Mouse (Mus musculus) erythroblast, embryonic 14.5 days (primary cell): ENCODE data around the gene Hap1. TPM values are rescaled to one million over a fixed set of nuclear protein-coding genes. Genes with fewer than 3 reads are reported as not detected.
"Not testable (repeated sequence)": the region's sequence is repeated elsewhere in the genome, so short reads cannot be mapped to it uniquely, and the experiment has no call there.

ENCODE experiments used
- H3K27me3 ChIP-seq: 2 replicates; pipeline ENCODE4 v1.6.1; 2012; ENCODE audit warnings: inconsistent platforms; ENCODE audit not compliant: control insufficient read depth
- H3K36me3 ChIP-seq: 2 replicates; pipeline ENCODE4 v1.6.1; 2012; ENCODE audit warnings: mild to moderate bottlenecking, inconsistent platforms; ENCODE audit not compliant: control insufficient read depth
- H3K4me1 ChIP-seq: 2 replicates; pipeline ENCODE4 v1.6.1; 2012; ENCODE audit warnings: inconsistent platforms; ENCODE audit not compliant: control insufficient read depth
- H3K4me3 ChIP-seq: replicated peaks from 2 replicates; pipeline ENCODE3; 2012; ENCODE audit warnings: moderate library complexity, mild to moderate bottlenecking, inconsistent platforms
- H3K9me3 ChIP-seq: 2 replicates; pipeline ENCODE4 v1.6.1; 2012; ENCODE audit warnings: low read length, inconsistent platforms, mixed read lengths; ENCODE audit not compliant: control insufficient read depth
- GATA1 ChIP-seq: IDR thresholded peaks from 2 replicates; pipeline ENCODE4 v1.6.1; 2012; ENCODE audit warnings: low read length, inconsistent platforms, mixed read lengths
- TAL1 ChIP-seq: IDR thresholded peaks from 3 replicates; pipeline ENCODE4 v1.6.1; 2012; ENCODE audit warnings: low read length, inconsistent platforms, mixed read lengths
- polyA plus RNA-seq: library from polyadenylated mRNA; stranded (reverse); fragments of >175 nt; gene quantifications from 2 replicates; pipeline ENCODE4 v1.2.3, GENCODE M21; 2012

The Hap1 gene
- polyA plus RNA-seq, 1 experiment, result 0.03 TPM

DNA sequence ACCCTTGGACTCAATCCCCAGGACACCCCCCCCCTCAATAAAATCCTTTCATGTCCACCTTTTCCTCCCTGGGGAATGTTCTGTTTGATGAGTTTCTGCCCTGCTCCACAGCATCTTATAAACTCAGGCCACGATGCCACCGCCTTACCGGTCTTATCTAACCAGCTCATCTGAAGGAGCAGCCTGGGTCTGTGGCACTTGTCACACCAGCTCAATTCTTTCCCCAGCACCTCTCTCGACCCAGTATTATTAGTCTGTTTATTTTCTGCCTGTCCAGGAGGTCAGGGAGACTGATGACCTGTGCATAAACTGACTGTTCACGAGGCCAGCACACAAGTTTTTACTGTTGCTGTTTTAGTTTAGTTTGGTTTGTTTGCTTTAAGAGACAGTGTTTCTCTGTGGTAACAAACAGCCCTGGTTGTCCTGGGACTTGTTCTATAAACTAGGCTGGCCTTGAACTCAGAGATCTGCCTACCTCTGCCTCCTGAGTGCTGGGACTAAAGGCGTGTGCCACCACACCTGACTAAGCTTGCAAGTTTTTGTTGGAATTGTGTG lies 38.0 kb downstream of the Hap1 start:
- no peaks in the 10 kb centered on the region for H3K9me3 ChIP-seq
- no peak for TF ChIP-seq TAL1
- TF ChIP-seq GATA1, result peak; percentile 100
- H3K4me3 ChIP-seq, result peak overlapping the region; percentile 89
- no peaks in the 10 kb centered on the region for H3K27me3 ChIP-seq
- peaks cover 27% of the 10 kb centered on the region for H3K36me3 ChIP-seq
- H3K4me1 ChIP-seq, result peaks cover 53% of the 10 kb centered on the region

DNA sequence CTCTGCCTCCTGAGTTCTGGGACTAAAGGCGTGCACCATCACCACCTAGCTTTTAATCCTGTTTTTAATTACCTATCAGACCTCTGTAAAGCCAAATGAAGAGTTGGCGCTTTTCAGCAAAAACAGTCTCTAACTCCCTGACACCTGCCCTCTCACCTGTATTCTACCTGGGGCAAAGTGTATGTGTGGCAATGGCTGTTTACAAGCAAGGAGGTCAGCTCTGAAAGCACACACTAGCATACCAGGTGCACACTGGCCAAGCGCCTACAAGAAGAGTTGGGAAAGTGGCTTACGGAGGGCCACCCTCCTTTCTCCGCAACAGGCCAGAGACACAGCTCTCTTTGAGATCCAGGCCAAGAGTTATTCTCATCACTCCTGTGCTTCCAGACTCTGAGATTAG lies 40.5 kb downstream of the Hap1 start:
- H3K9me3 ChIP-seq, result no peaks in the 10 kb centered on the region
- peaks cover 6% of the 10 kb centered on the region for H3K27me3 ChIP-seq
- TF ChIP-seq GATA1, result no peak
- no peak for TF ChIP-seq TAL1
- H3K36me3 ChIP-seq, result peaks cover 2% of the 10 kb centered on the region
- peaks cover 36% of the 10 kb centered on the region for H3K4me1 ChIP-seq
- H3K4me3 ChIP-seq, result no peak overlapping the region

DNA sequence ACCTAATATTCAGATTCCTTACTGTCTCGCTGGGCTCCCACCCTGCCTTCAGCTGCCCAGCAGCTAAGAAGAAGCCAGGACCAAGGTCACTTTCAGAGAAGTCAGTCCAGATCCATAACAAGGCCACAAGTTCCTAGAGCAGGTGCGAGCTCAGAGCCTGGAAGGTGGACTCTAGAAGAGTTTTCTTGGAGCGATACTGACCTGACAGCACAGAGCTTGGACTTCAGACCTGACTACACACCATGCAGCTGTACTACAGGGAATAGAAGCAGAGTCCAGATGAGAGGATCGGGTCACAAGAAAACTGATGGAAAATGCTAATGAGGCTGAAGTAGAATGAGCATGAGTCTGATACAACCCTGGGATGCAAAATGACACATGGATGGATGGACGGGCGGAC lies 42.5 kb downstream of the Hap1 start:
- no peak for TF ChIP-seq GATA1
- no peak for TF ChIP-seq TAL1
- no peaks in the 10 kb centered on the region for H3K9me3 ChIP-seq

DNA sequence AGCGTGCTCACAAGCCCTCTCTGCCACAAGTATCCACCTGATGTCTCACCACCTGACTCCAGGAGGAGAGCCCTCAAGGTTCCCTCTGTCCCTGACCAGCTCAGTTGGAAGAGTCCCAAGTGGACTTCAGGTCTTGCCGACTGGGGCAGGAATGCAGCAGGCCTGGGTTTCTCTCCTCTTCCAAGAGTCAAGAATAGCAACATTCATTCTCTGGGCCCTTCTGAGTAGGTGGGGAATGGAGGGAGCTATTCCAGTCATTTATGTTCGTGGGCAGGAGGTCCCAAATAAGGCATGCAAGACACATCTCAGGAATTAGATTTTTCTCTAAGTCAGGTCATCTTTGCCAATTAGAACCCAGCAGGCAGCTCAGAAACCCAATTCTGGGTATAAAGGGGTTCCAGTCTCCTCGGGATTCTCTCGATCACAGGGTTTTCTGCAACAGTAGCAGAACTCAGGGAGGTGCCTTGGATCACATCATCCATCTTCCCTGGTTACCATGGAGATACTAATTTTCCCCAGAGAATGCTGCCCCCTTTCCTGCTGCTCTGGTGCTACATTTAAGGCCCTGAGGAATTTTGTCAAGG lies 43.7 kb downstream of the Hap1 start:
- H3K4me1 ChIP-seq, result peaks cover 13% of the 10 kb centered on the region
- H3K9me3 ChIP-seq, result no peaks in the 10 kb centered on the region
- H3K4me3 ChIP-seq, result no peak overlapping the region
- H3K36me3 ChIP-seq, result no peaks in the 10 kb centered on the region
- no peak for TF ChIP-seq TAL1
- H3K27me3 ChIP-seq, result peaks cover 6% of the 10 kb centered on the region

More for the DNA sequence above, 42.5 kb downstream of the Hap1 start:
- no peak overlapping the region for H3K4me3 ChIP-seq
- no peaks in the 10 kb centered on the region for H3K36me3 ChIP-seq
- H3K27me3 ChIP-seq, result peaks cover 6% of the 10 kb centered on the region
- peaks cover 25% of the 10 kb centered on the region for H3K4me1 ChIP-seq

DNA sequence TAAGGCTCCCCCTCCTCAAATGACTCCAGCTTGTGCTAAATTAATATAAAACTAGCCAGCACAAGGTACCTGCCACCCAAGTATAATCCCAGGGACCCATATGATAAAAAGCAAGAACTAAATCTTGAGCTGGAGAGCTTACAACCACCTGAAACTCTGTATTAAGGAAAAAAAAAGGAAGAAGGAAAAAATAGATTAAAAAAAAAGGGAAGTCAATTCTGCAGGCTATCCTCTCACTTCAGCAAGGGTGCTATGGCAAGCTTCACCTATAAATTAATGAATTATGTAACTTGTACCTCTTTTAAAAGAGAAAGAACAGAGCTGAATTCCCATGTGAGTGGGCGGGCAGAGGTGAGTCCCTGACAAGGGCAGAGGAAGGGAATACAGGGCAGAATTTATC lies 44.3 kb downstream of the Hap1 start:
- no peaks in the 10 kb centered on the region for H3K36me3 ChIP-seq
- H3K4me1 ChIP-seq, result peaks cover 8% of the 10 kb centered on the region
- H3K27me3 ChIP-seq, result peaks cover 6% of the 10 kb centered on the region
- H3K9me3 ChIP-seq, result no peaks in the 10 kb centered on the region
- TF ChIP-seq TAL1 (no peak), GATA1 (no peak)
- no peak overlapping the region for H3K4me3 ChIP-seq

DNA sequence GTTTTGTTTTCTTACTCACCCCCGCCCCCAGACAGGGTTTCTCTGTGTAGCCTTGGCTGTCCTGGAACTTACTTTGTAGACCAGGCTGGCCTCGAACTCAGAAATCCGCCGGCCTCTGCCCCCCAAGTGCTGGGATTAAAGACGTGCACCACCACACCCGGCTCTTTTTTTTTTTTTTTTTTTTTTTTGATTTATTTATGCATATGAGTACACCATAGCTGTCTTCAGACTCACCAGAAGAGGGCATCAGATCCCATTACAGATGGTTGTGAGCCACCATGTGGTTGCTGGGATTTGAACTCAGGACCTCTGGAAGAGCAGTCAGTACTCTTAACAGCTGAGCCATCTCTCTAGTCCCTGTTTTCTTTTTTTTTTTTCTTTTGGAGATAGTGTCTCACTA lies 47.3 kb downstream of the Hap1 start:
- H3K9me3 ChIP-seq, H3K36me3 ChIP-seq, H3K4me1 ChIP-seq, H3K27me3 ChIP-seq, H3K4me3 ChIP-seq: not testable (repeated sequence)

DNA sequence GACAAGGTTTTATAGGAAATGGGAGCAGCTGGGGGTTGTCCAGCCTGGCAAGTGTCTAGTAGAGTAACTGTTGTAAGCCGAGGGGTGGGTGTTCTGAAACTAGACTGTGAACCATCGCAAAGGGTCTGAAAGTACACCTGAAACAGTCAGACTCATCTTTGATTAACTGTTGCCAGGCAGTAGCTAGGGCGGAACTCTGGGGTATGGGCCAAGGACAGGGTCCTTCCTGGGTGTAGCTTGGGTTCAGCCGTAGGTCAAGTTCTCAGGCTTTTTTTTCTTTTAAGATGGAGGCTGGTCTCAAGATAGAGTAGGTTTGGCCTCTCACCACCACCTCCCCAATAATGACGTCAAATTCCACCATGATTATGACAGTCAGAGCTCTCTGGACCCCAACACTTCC lies 48.0 kb downstream of the Hap1 start:
- H3K36me3 ChIP-seq, result no peaks in the 10 kb centered on the region
- H3K27me3 ChIP-seq, result peaks cover 11% of the 10 kb centered on the region
- no peak overlapping the region for H3K4me3 ChIP-seq
- no peaks in the 10 kb centered on the region for H3K4me1 ChIP-seq
- H3K9me3 ChIP-seq, result no peaks in the 10 kb centered on the region
- no peak for TF ChIP-seq TAL1
- no peak for TF ChIP-seq GATA1

DNA sequence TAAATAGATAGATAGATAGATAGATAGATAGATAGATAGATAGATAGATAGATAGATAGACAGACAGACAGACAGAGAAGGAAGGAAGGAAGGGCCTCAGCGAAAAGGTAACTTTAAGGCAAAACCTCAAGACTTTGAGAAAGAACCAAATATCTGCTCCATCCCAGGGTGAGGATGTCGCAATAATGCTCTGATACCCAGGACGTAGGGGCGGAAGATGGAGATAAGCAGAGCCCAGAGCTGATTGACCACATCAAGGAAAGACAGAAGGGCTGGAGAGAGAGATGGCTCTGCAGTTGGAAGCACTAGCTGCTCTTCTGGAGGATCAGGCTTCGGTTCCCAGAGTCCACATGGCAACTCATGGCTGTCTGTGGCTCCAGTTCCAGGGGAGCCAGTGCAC lies 54.6 kb downstream of the Hap1 start:
- no peak overlapping the region for H3K4me3 ChIP-seq
- H3K4me1 ChIP-seq, result peaks cover 8% of the 10 kb centered on the region
- H3K9me3 ChIP-seq, result no peaks in the 10 kb centered on the region
- H3K36me3 ChIP-seq, result no peaks in the 10 kb centered on the region
- TF ChIP-seq GATA1 (no peak), TAL1 (no peak)
- H3K27me3 ChIP-seq, result peaks cover 8% of the 10 kb centered on the region; the same call in 1 of the 2 replicates

DNA sequence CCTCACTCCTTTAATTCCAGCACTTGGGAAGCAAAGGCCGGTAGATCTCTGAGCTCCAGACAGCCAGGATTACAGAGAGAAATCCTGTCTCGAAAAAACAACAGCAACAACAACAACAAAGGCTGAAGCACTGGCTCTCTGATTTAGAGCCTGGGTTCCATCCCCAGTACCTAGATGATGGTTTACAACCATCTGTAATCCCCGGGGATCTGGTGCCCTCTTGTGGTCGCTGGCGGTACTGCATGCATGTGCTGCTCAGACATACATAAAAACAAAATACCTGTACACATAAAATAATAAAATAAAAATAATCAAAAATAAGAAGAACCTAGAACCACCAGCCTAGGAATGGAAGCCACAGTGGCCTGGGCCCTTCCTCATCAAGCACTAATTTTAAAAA lies 55.6 kb downstream of the Hap1 start:
- TF ChIP-seq GATA1 (no peak), TAL1 (no peak)
- peaks cover 8% of the 10 kb centered on the region for H3K27me3 ChIP-seq
- H3K36me3 ChIP-seq, result no peaks in the 10 kb centered on the region
- peaks cover 8% of the 10 kb centered on the region for H3K4me1 ChIP-seq
- no peaks in the 10 kb centered on the region for H3K9me3 ChIP-seq
- H3K4me3 ChIP-seq, result no peak overlapping the region

DNA sequence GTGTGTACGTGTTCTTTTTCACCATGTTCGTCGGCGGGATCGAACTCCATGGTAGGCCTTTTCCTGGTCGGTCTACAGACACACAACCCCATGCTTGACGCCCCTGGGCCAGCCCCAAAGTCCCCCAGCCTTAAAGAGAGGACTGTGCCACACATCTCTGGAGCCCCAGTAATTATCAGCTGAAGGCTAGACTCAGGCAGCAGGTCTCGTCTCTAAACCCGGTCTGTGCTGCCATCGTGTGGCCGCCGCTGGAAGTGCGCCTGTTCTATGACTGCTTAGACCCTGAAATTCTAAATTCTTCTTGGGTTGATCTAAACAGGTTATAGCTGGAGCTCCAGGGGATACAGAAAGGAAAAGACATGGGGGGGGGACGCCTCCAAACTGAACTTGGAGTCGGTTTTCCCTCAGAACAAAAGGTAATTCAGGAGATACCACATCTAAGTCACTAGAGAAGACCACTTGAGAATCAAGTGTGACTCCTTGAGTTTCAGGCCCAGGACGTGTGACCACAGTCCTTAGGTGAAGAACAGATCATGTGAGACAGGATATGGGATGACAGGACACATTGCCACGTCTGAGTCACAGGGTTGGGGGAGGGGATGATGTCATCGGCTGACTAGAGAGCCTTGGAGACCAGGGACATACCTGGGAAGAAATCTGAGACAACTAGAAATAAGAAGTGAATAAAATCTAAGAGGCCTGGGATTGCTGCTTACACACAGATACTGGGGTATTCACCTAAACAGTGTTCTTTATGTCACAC lies 57.5 kb downstream of the Hap1 start:
- Histone ChIP-seq H3K36me3 (no peaks in the 10 kb centered on the region), H3K27me3 (peaks cover 7% of the 10 kb centered on the region; the same call in 1 of the 2 replicates), H3K9me3 (no peaks in the 10 kb centered on the region), H3K4me1 (peaks cover 8% of the 10 kb centered on the region), H3K4me3 (peak overlapping the region; percentile 0)
- TF ChIP-seq TAL1 (no peak), GATA1 (no peak)
